Mouse (Mus musculus) frontal cortex, adult (tissue): Measurements from ENCODE around the gene Tmem238.
"Not testable (repeated sequence)": the region's sequence is repeated elsewhere in the genome, so short reads cannot be mapped to it uniquely, and the experiment has no call there.

Experiments
- ATAC-seq: cut with Nextera tagmentation; 2 replicates; pipeline ENCODE4 v1.9.2; 2017; ENCODE audit warnings: mild to moderate bottlenecking, moderate library complexity, mixed read lengths; ENCODE audit not compliant: low TSS enrichment

Gene Tmem238

DNA sequence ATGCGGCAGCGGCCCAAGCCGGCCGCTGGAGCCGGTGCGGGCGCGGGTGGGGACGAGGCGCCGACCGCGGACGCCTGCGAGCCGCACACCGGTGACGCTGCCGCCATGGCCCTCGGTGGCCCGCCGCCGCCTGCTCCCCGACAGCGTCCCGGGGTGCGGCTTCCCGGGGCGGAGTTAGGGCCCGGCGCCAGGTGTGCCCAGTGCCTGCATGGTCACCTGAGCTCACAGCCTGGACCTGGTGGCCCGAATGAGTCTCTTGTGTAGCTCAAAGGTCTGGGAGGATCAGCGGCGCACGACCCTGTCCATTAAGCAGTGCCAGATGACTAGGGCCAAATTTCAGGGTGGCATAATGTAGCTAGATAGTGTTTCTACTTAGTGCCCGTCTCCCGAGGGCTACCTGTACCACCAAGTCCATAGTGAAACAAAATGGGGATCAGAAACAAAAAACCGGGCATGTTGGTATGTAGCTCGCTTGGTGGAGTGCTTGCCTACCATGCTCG lies at the start of gene Tmem238:
Gene Tmem238, minus strand, starts transcription at position 221 of the 500 bp plus-strand sequence.
- ATAC-seq = no peak

DNA sequence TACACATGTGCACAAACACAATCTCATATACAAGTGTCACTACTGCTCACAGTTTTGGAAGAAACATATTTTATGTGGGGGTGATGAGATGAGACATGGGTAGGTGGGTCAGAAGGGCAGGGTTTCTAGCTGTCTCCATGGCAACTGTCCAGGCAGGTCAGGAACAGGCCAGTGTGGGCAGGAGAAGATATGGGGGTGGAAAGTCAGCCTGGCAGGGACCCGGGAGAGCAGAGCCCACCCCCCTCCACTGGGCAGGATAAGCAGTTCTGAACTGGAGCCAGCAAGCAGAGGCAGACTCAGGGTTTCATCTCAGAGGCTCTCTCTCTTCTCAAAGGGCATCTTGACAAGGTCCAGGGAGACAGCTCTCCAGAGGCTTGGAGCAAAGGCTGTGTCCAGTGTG lies 48.2 kb upstream of the Tmem238 start:
- no peak for ATAC-seq

DNA sequence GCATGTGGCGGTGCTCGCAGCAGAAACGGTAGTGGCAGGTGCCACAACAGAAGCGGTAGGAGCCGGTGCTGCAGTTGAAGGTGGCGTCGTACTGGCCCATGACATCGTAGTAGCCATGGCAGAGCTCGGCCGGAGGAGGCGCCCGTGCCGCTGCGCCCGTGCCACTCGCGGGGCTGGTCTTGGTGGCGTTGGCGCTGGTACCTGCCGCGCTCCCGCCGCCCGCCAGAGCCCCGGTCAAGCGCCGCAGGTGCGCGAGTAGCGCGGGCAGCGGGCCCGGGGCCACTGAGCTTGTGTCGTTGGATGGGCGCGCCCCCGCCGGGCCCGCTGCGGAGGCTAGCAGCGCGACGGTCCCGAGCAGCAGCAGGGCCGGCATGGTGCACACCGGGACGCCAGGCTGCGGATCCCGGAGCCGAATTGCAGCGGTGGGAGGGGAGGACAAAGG lies 46.9 kb upstream of the Tmem238 start:
- peak; percentile 78 for ATAC-seq

DNA sequence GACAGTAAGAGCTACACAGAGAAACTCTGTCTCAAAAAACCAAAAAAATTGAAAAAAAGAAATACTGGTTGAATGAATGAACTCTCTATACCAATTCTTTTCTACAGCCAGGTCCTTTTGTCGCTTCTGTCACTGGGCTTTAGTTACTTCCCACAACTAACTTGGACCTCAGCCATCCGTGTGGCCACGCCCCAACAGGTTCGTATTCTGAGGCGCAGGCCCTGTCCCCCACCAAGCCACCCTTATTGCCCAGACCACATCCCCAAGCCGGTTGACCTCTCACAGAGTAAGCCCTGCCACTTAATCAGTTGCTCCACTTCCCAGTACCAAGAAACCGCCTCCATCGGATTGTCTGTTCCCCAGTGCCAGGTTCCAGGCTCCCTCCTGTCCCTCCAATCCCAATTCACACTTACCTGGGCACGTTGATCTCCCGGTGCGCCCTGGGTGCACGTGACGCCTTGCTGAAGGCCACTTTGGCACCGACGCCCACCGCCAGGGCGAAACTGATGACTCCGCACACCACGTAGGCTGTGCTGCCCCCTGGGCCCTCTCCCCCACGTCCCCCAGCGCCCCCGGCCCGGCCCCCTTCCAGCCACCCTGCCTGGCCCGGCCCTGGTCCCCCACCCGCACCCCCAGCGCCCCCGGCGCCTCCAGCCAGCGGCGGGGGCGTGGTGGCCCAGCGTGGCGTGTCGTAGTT lies 46.3 kb upstream of the Tmem238 start:
- no peak for ATAC-seq

DNA sequence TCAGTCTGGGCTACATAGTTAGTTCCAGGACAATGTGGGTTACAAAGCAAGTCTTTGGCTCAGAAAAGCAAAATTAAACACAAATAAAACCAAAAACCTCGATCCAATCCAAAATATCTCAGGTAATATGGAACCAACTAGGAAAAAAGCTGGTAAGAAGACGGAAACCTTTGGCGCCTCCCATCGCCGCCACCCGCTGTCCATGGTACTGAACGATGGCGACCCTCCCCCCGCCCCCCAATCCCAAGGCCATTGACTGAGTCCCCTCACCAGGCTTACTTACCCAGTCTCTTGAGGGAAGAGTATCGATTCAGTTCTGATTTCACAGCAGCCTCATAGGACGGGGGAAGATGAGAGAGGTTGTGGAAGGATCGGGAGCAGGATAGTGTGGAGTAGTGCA lies 41.0 kb upstream of the Tmem238 start:
- no peak for ATAC-seq

DNA sequence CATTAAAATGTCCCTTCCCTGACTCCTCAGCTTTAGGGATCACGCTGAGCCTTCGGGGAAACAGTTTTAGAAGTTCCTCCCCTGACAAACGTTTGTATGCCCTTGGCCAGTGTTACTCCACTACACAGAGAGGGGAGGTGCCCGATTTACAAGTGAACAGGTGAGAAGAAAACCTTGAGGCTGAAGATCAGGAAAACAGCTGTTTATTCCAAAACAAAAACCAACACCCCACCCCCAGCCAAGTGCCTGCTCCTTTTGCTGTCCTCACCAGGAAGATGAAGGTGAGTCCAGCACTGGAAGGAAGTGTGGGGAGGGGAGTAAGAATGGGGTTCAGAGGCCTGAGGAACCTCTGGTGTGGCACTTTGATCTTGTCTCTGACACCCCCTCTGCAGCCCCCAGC lies 35.9 kb upstream of the Tmem238 start:
- no peak for ATAC-seq

DNA sequence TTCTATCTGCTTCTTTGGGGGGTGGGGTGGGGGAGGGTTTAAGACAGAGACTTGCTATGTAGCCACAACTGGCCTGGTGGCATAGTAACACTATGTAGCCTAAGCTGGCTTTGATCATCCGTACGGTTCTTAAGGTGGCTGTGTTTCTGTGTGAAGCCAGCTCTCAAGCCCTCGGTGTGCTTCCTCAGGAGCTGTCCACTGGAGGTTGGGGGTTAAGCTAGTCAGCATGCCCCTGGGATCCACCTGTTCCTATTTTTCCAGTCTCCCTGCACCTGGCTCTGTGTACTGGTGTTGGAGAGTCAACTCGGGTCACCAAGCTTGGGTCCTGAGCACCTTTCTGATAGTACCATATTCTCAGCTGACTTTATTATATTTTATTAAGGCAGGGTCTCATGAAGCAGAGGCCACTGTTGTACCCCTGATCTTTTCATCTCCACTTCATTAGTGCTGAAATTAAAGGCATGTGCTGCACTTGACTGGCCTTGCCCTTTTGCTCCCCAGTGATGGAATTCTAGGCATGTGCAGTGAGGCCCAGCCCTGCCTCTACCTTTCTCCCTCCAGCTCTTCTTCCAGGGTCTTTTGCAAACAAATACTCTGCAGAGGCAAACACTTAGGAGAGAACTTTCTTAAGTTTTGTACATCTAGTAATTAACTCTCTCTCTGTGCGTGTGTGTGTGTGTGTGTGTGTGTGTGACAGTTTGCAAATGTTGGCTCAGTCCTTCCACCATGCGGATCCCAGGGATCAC lies 32.9 kb upstream of the Tmem238 start:
- 0 out of 2 replicates have a peak, but pooled peaks have one; percentile 7 for ATAC-seq

DNA sequence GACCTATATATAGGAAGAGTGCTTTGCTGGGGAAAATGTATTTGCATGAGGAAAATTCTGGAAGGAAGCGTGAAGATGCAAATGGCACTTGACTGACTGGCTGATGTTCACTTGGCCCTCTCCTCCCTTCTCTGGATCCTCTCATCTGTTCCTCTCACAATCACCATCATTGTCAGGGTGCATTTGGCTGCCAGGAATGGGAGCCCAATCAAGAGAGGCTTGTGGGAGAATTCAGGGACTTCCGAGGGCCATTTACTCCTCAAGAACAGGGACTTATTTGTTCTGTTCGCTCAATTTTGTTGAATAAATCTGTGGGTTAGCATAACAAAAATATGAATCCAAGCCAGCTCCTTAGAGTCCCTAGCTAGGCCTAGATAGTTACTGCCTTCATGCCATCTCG lies 32.2 kb upstream of the Tmem238 start:
- peak; percentile 86 for ATAC-seq

DNA sequence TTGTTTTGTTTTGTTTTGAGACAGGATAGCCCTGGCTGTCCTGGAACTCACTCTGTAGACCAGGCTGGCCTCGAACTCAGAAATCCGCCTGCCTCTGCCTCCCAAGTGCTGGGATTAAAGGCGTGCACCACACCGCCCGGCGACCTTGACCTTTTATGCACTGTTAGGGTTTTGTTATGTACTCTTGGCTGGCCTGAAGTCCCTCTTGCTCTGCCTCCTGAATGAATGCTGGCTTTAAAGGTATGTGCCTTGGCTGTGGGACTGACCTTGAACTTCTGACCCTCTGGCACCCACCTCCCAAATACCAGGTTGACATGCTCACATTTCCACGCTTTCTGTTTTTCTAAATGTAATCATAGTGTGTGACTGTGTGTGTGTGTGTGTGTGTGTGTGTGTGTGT lies 31.5 kb upstream of the Tmem238 start:
- not testable (repeated sequence) for ATAC-seq

DNA sequence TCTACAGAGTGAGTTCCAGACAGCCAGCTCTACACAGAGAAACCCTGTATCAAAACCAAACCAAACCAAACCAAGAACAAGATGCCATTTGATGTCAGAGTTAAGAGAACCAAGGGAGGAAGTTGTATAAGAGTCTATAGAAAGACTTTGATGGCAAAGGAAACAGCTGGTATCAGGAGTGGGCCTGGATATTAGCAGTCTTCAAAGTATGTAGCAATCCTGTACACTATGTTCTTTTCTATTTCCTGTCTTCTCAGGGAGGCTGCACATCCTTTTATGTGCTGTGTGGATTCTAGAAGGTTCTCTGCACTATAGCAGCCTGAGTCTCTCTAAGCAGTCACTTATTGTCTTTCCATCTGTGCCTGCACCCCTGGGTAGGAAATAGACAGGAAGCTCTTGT lies 27.1 kb upstream of the Tmem238 start:
- ATAC-seq = no peak

DNA sequence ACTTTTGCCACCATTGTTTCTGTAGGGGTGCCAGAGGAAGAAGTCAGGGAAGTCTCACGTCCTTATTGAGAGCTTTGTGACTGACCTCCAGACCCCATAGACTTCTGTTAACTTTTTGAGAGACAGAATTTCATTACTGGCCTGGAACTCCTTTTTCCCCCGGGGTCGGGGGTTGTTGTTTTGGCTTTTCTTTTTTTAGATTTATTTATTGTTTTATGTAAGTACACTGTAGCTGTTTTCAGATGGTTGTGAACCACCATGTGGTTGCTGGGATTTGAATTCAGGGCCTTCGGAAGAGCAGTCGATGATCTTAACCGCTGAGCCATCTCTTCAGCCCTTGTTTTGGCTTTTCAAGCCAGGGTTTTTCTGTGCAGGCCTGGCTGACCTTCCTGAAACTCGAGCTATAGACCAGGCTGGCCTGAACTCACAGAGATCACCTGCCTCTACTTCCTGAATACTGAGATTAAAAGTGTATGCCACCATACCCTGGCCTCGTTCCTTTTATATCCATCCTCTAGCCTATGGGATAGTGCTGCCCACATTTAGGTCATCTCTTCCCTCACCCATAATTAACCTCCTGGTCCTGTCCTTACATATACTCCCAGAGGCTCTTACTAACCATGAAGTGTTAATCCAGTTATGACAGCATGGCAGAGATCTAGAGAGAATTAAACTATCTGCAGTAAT lies 23.8 kb upstream of the Tmem238 start:
- no peak for ATAC-seq

DNA sequence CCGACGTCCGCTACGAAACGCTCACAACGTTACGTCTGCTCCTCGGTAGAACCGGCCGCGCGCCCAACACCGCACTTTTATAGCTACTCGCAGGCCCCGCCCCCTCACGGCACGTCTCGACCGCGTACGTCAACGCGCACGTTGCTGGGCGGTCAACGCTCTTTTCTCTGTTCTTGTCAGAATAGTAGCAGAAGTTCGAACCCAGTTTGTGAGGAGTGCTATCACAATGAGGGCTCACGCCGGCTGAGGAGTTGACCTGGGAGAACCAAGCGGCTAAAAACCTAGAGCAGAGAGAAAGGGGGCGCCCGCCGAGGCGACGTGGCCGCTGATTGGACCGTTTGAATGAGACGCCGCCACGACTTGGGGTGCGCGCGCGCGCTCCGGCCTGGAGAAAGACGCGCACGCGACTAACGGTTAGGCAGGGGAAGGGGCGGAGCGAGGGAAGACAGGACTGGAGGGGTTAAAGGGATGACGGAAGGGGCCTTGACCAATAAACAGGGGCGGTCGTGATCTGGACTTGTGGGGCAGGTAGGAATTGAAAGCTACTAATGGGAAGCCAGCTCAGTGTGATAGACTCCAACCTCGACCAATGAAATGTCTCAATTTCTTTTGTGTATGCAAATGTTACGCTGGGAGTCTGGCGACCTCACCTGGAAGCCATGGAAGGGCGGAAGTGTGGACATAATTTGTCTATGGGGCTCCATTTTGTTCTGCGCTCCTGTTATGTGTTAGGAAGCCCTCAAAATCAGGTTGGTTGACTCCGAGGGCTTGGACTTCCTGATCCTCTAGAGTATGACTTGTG lies 23.0 kb upstream of the Tmem238 start, which contains the start of gene Ube2s:
Gene Ube2s, minus strand, starts transcription at position 288 of the 802 bp plus-strand sequence.
- ATAC-seq = peak; percentile 98

DNA sequence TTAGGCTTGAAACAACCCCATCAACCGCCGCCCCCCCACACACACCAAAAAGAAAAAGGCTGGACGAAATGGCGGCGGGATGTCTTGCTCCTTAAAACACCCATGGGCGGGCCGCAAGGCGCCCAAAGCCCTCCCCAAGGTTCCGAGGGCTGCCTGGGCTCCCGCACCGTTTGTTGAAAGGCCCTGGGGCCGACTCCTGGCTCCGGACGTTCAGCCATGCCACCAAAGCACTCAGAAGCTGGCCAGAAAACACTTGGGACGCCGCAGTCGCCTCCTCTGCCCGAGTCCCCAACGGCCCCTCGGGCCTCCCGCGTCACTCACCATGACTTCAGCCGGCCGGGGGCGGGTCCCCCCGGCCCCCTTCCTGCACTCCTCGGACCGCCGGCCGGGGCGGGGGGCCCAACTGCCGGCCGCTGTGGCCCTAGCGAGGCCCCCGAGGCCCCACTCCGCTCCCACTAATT lies 22.4 kb upstream of the Tmem238 start:
- ATAC-seq = peak; percentile 24; the same call in 1 of the 2 replicates

DNA sequence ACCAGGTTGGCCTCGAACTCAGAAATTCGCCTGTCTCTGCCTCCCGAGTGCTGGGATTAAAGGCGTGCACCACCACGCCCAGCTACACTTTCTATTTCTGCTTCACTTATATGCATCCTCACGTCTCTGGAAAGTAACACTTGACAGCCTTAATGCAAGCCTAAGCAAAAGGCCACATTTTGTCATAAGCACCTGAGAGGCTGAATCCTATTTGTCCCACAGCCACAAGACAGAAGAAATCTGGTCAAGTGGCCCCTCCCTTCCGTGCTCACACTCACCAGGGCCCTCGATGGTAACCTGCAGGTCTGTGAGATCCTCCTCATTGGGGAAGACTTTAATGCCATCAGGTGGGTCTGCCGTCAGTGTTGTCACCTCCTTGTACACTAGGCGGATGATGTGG lies 21.7 kb upstream of the Tmem238 start:
- ATAC-seq = not testable (repeated sequence)

DNA sequence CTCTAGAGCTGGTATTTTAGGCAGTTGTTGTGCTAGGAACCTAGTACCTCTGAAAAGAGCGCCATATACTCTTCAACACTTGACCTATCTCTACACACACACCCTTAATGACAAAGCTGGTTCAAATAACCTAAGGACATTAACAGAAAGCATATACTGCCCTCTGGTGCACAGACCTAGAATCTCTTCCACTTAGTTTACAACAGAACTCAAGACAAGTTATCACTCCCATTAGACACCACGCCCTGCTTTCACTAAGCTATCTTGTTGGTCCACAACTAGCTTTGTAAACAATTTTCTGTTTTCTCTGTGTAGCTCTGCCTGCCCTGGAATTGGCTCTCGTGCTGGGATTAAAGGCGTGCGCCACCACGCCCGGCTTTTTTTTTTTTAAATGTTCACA lies 17.3 kb upstream of the Tmem238 start:
- ATAC-seq = peak; percentile 47; the same call in 1 of the 2 replicates

DNA sequence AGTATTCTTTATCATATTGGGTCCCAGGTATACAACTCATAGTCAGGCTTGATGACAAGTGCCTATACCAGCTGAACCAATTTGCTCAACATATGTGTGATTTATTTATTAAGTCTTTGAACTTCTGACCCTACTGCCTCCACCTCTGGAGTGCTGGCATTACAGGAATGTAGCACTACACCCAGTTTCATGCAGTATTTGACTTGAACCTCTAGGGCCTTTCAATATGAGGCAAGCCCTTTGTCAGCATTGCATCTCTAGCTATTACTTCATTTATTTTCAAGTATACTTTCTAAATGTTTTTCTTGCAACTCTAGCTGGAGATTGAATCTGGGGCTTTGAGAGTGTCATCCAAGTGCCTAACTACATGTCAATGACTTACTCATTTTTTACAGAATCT lies 12.8 kb upstream of the Tmem238 start:
- no peak for ATAC-seq

DNA sequence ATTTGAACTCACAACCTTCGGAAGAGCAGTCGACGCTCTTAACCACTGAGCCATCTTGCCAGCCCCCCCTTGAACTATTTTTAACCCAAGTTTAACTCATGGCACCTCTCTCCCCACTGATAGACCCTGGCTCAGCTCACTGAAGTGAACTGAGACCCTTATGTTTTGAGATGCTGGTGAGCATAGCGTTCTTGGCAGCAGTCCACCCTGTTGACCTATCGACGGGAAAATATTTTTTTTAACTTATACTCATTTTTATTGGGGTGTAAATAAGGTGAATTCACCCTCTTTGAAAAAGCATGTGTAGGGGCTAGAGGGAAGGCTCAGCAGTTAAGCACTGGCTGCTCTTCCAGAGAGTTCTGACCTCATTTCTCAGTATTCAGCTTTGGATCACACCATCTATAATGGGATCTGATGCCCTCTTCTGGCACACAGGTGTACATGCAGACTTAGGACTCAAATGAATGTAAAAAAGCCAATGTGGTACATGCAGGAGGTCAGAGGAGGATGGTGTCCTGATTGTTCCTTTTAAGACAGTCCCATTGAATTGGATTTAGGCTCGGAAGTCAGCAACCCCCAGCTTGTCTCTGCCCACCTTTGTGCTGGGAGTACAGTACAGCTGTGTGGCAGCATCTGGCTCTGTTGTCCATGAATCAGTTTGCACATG lies 6.4 kb upstream of the Tmem238 start:
- ATAC-seq = no peak

DNA sequence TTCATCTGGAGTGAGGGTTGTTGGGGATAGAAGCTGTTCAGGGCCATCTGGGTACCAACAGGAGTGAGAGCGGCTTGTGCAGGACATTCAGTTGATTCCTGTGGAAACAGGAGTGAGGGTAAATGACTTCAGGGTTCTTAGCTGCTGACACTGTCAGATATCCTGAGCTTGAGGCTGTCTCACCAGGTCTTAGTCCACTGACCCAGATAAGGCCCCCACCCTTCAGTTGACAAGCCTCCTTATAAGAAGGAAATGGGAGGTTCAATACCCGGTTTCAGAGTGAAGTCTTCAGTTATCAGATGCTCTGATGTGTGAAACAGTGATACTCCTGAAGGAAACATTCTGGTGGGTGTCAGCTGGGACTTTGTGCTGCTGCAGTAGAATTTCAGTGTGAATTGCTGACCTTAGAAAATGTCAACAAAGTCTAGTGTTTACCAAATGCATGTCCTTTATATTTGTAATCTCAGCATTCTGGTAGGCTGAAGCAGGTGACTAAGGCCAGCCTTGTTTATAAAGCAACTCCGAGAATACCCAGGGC lies 5.2 kb upstream of the Tmem238 start:
- ATAC-seq = no peak

DNA sequence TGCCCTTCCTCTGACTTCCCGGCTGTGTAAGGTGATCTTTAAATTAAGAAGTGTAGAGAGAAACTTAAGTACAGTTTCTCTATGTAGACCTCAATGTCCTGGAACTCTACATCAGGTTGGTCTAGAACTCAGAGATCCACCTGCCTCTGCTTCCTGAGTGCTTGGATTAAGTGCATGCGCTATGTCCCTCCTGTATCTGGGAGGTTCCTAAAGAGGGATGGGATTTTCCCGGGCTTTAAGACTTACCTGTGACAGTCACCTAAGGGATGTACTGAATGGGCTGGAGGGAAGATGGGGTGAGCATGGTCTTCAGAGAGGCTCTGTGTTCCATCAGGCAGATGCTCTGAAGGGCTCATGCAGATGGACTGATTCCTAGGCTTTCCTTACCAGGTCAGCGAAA lies 4.2 kb upstream of the Tmem238 start:
- no peak for ATAC-seq

DNA sequence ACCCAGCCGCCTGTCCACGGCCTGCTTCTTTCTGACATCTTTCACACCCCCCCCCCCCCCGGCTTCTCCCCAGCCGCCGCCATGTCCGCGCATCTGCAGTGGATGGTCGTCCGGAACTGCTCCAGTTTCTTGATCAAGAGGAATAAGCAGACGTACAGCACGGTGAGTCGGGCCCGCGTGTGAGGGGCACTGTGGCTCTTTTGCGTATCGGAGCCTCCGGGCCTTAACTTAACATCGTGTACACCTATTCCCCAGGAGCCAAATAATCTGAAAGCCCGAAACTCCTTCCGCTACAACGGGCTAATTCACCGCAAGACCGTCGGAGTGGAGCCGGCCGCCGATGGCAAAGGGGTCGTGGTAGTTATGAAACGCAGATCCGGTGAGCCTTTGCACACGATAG lies 3.8 kb upstream of the Tmem238 start:
- not testable (repeated sequence) for ATAC-seq
